Mouse (Mus musculus) MEL (cell line): ENCODE results near the gene Cisd3.

Experiments
- BHLHE40 ChIP-seq: IDR thresholded peaks from 2 replicates; pipeline ENCODE4 v1.6.1; 2012; ENCODE audit warnings: low read depth, mild to moderate bottlenecking, inconsistent platforms, low read length, improper control_type of control experiment, borderline replicate concordance
- CTCF ChIP-seq, 3 experiments: IDR thresholded peaks in 2 of 3; conservative IDR thresholded peaks in 1 of 3; 2 replicates each; pipeline ENCODE4 v1.5.1; 2011 to 2012; ENCODE audit warnings: low read length in 3 of 3, low read depth in 2 of 3, mild to moderate bottlenecking in 2 of 3, improper control_type of control experiment in 1 of 3, inconsistent platforms in 1 of 3, mixed read lengths in 1 of 3, moderate library complexity in 1 of 3; ENCODE audit not compliant: control insufficient read depth in 1 of 3, insufficient read depth in 1 of 3, poor library complexity in 1 of 3, severe bottlenecking in 1 of 3
- EP300 ChIP-seq, 2 experiments: IDR thresholded peaks; 2 replicates each; pipeline ENCODE4 v1.6.1; 2011; ENCODE audit warnings: improper control_type of control experiment in 2 of 2, low read length in 2 of 2, low read depth in 1 of 2, mild to moderate bottlenecking in 1 of 2
- GATA1 ChIP-seq: IDR thresholded peaks from 2 replicates; pipeline ENCODE4 v1.6.1; 2011; ENCODE audit warnings: low read depth, low read length, improper control_type of control experiment
- HCFC1 ChIP-seq: IDR thresholded peaks from 2 replicates; pipeline ENCODE4 v1.6.1; 2012; ENCODE audit warnings: low read depth, mild to moderate bottlenecking, inconsistent platforms, low read length, improper control_type of control experiment, moderate library complexity
- MAFK ChIP-seq: IDR thresholded peaks from 2 replicates; pipeline ENCODE4 v1.6.1; 2011; ENCODE audit warnings: low read depth, mild to moderate bottlenecking, low read length, improper control_type of control experiment, borderline replicate concordance
- MAX ChIP-seq: IDR thresholded peaks from 2 replicates; pipeline ENCODE4 v1.6.1; 2011; ENCODE audit warnings: low read length, improper control_type of control experiment
- POLR2A ChIP-seq, 2 experiments: IDR thresholded peaks; 2 replicates each; pipeline ENCODE4 v1.6.1; 2011 to 2012; ENCODE audit warnings: low read length in 2 of 2, mild to moderate bottlenecking in 2 of 2, control low read depth in 1 of 2, improper control_type of control experiment in 1 of 2, low read depth in 1 of 2, moderate library complexity in 1 of 2; ENCODE audit not compliant: control insufficient read depth in 1 of 2, insufficient read depth in 1 of 2, poor library complexity in 1 of 2
- POLR2AphosphoS5 ChIP-seq: IDR thresholded peaks from 2 replicates; pipeline ENCODE4 v1.6.1; 2012; ENCODE audit warnings: low read depth, borderline replicate concordance, mild to moderate bottlenecking, inconsistent platforms, low read length, moderate library complexity, mixed read lengths
- TAL1 ChIP-seq: IDR thresholded peaks from 2 replicates; pipeline ENCODE4 v1.6.1; 2012; ENCODE audit warnings: mild to moderate bottlenecking, inconsistent platforms, low read length, moderate library complexity, mixed read lengths
- TCF12 ChIP-seq: IDR thresholded peaks from 2 replicates; pipeline ENCODE4 v1.6.1; 2014; ENCODE audit warnings: low read depth, mild to moderate bottlenecking, inconsistent platforms, low read length, improper control_type of control experiment, moderate library complexity
- UBTF ChIP-seq: IDR thresholded peaks from 2 replicates; pipeline ENCODE4 v1.6.1; 2012; ENCODE audit warnings: low read depth, mild to moderate bottlenecking, inconsistent platforms, low read length, improper control_type of control experiment, moderate library complexity, borderline replicate concordance; ENCODE audit not compliant: insufficient read depth

- TF ChIP-seq CTCF (IDR thresholded peaks at IDR 0.05 in 2 of 3, conservative IDR thresholded peaks at IDR 0.05 in 1 of 3; ENCODE audit: control insufficient read depth in 1 of 3, insufficient read depth in 1 of 3, low read depth in 2 of 3, low read length in 3 of 3, poor library complexity in 1 of 3, severe bottlenecking in 1 of 3) (no peak), BHLHE40 (no peak), MAFK (no peak), UBTF (no peak), MAX (no peak), POLR2A (IDR thresholded peaks at IDR 0.05; ENCODE audit: control insufficient read depth in 1 of 2, insufficient read depth in 1 of 2, low read depth in 1 of 2, low read length in 2 of 2, poor library complexity in 1 of 2) (no peak), POLR2AphosphoS5 (no peak), HCFC1 (no peak), EP300 (IDR thresholded peaks at IDR 0.05; ENCODE audit: low read depth in 1 of 2, low read length in 2 of 2) (no peak), GATA1 (no peak), TAL1 (no peak), TCF12 (no peak)
Observed at GRCm38 (mm10) chr11:97694921-97695711, 9.5 kb downstream of the Cisd3 start.
